Mouse (Mus musculus) bone marrow macrophage, adult 2 months (primary cell): ENCODE results near the gene Ube2o.

ENCODE experiments used
- CTCF ChIP-seq: IDR thresholded peaks from 2 replicates; pipeline ENCODE4 v1.5.1; 2012; ENCODE audit warnings: low read depth, mild to moderate bottlenecking, low read length, moderate library complexity
- POLR2A ChIP-seq: IDR thresholded peaks from 2 replicates; pipeline ENCODE4 v1.6.1; 2012; ENCODE audit warnings: mild to moderate bottlenecking, low read depth, low read length, borderline replicate concordance

DNA sequence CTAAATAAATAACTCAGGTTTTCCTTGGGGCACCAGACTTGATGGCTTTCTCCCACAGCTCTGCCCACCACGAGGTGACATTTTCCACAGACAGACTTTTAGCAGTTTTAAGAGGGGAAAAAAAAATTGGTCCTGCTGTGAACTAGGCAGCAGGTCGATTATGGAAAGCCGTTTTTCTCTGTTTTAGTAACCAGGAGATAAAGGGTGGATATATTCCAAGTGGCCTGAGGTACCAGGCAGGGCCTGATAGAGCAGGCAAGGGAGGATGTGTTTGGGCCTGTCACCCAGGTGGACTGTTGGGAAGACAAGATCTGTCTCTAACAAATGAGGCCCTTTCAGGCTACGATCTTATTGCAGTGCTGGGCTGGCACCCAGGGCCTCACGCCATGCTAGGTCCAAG, 75.7 kb downstream of the Ube2o start:
- no peak for TF ChIP-seq POLR2A
- TF ChIP-seq CTCF: no peak
